Mouse (Mus musculus) mesoderm, embryonic 11.5 days (tissue): ENCODE data around the gene Slc3a2.
"Not testable (repeated sequence)": the region's sequence is repeated elsewhere in the genome, so short reads cannot be mapped to it uniquely, and the experiment has no call there.

Experiments used
- DNase-seq: peaks from one replicate; pipeline ENCODE4 v3.0.0-alpha.2; 2012; ENCODE audit warnings: low read depth, low spot score

Slc3a2 gene

GRCm38 (mm10) chr19:8727495-8728114 lies 4.4 kb upstream of the Slc3a2 start:
- no peak for DNase-seq

- DNase-seq, result no peak
These were observed 3.6 kb upstream of the Slc3a2 start for GRCm38 (mm10) chr19:8726609-8727390.

GRCm38 (mm10) chr19:8725081-8725613 lies 2.0 kb upstream of the Slc3a2 start:
- DNase-seq, result no peak

- no peak for DNase-seq
These were observed 1.2 kb upstream of the Slc3a2 start for GRCm38 (mm10) chr19:8724392-8724791.

- DNase-seq, result no peak
These were observed 591 bp upstream of the Slc3a2 start for GRCm38 (mm10) chr19:8723574-8724346.

- no peak for DNase-seq
These were observed 636 bp downstream of the Slc3a2 start for GRCm38 (mm10) chr19:8722559-8722906.

GRCm38 (mm10) chr19:8722021-8722420 lies 1.1 kb downstream of the Slc3a2 start:
- no peak for DNase-seq

- DNase-seq, result no peak
These were observed 1.8 kb downstream of the Slc3a2 start for GRCm38 (mm10) chr19:8721378-8721777.

GRCm38 (mm10) chr19:8719037-8719436 lies 4.1 kb downstream of the Slc3a2 start:
- DNase-seq, result not testable (repeated sequence)

GRCm38 (mm10) chr19:8718357-8718756 lies 4.8 kb downstream of the Slc3a2 start:
- DNase-seq, result peak; percentile 77

GRCm38 (mm10) chr19:8716767-8717475 lies 6.2 kb downstream of the Slc3a2 start:
- no peak for DNase-seq

- DNase-seq, result no peak
These were observed 7.1 kb downstream of the Slc3a2 start for GRCm38 (mm10) chr19:8715868-8716766.

- no peak for DNase-seq
These were observed 8.3 kb downstream of the Slc3a2 start for GRCm38 (mm10) chr19:8714653-8715481.

GRCm38 (mm10) chr19:8713997-8714652 lies 9.0 kb downstream of the Slc3a2 start:
- no peak for DNase-seq

GRCm38 (mm10) chr19:8713306-8713996 lies 9.7 kb downstream of the Slc3a2 start:
- peak; percentile 91 for DNase-seq

GRCm38 (mm10) chr19:8712870-8713305 lies 10.3 kb downstream of the Slc3a2 start:
- peak; percentile 93 for DNase-seq

GRCm38 (mm10) chr19:8711949-8712869 lies 11.0 kb downstream of the Slc3a2 start:
- no peak for DNase-seq
